Mouse (Mus musculus) MEL (cell line): Measurements from ENCODE around the gene Olfr1368. TPM values are rescaled to one million over a fixed set of nuclear protein-coding genes. Genes with fewer than 3 reads are reported as not detected.

Source experiments
- DNase-seq: peaks from one replicate; pipeline ENCODE4 v3.0.0; 2011; ENCODE audit warnings: low read depth, low spot score
- H3K27ac ChIP-seq: 2 replicates; pipeline ENCODE4 v1.5.1; 2012; ENCODE audit warnings: low read depth, mild to moderate bottlenecking, control low read depth, low read length, moderate library complexity; ENCODE audit not compliant: control insufficient read depth
- H3K27me3 ChIP-seq, 2 experiments: fragments of 150-350 bp in 1 of 2; sonication (generic) in 1 of 2; 2 replicates each; pipeline ENCODE4 v1.6.1; 2012; ENCODE audit warnings: low read length in 2 of 2, mild to moderate bottlenecking in 2 of 2, improper control_type of control experiment in 1 of 2, moderate library complexity in 1 of 2; ENCODE audit not compliant: insufficient read depth in 2 of 2, control insufficient read depth in 1 of 2
- H3K36me3 ChIP-seq, 2 experiments: 2 replicates each; pipeline ENCODE4 v1.6.1; 2012 to 2014; ENCODE audit warnings: low read length in 2 of 2, improper control_type of control experiment in 1 of 2, inconsistent platforms in 1 of 2, mild to moderate bottlenecking in 1 of 2; ENCODE audit not compliant: insufficient read depth in 2 of 2, control insufficient read depth in 1 of 2
- H3K4me1 ChIP-seq, 2 experiments: fragments of 150-350 bp in 1 of 2; sonication (generic) in 1 of 2; 2 replicates each; pipeline ENCODE4 v1.6.1; 2012; ENCODE audit warnings: low read length in 2 of 2, improper control_type of control experiment in 1 of 2, mild to moderate bottlenecking in 1 of 2; ENCODE audit not compliant: insufficient read depth in 2 of 2, control insufficient read depth in 1 of 2
- H3K4me3 ChIP-seq, 2 experiments: fragments of 150-350 bp in 1 of 2; sonication (generic) in 1 of 2; 2 replicates each; pipeline ENCODE4 v1.5.1; 2012; ENCODE audit warnings: low read depth in 2 of 2, low read length in 2 of 2, mild to moderate bottlenecking in 2 of 2, moderate library complexity in 2 of 2, control low read depth in 1 of 2, improper control_type of control experiment in 1 of 2; ENCODE audit not compliant: control insufficient read depth in 1 of 2, insufficient read depth in 1 of 2
- H3K79me2 ChIP-seq: 2 replicates; pipeline ENCODE4 v1.6.1; 2012; ENCODE audit warnings: mild to moderate bottlenecking, low read length, moderate library complexity; ENCODE audit not compliant: control insufficient read depth, poor library complexity, insufficient read depth
- H3K9ac ChIP-seq: 2 replicates; pipeline ENCODE4 v1.6.1; 2012; ENCODE audit warnings: low read depth, mild to moderate bottlenecking, control low read depth, low read length, moderate library complexity; ENCODE audit not compliant: control insufficient read depth, poor library complexity, severe bottlenecking
- H3K9me3 ChIP-seq: fragments of 150-350 bp; sonication (generic); replicated peaks from 2 replicates; pipeline ENCODE4 v1.6.1; 2012; ENCODE audit warnings: mild to moderate bottlenecking, low read length, improper control_type of control experiment, moderate library complexity; ENCODE audit not compliant: insufficient read depth
- CHD1 ChIP-seq: IDR thresholded peaks from 2 replicates; pipeline ENCODE4 v1.6.1; 2012; ENCODE audit warnings: low read depth, mild to moderate bottlenecking, inconsistent platforms, low read length, improper control_type of control experiment
- CHD2 ChIP-seq: IDR thresholded peaks from 2 replicates; pipeline ENCODE4 v1.6.1; 2011; ENCODE audit warnings: low read length, improper control_type of control experiment
- E2F4 ChIP-seq: IDR thresholded peaks from 2 replicates; pipeline ENCODE4 v1.6.1; 2011; ENCODE audit warnings: low read depth, low read length, improper control_type of control experiment, borderline replicate concordance
- ELF1 ChIP-seq: IDR thresholded peaks from 2 replicates; pipeline ENCODE4 v1.6.1; 2014; ENCODE audit warnings: low read depth, mild to moderate bottlenecking, inconsistent platforms, low read length, improper control_type of control experiment, moderate library complexity
- ETS1 ChIP-seq: IDR thresholded peaks from 2 replicates; pipeline ENCODE4 v1.6.1; 2012; ENCODE audit warnings: low read depth, mild to moderate bottlenecking, inconsistent platforms, low read length, improper control_type of control experiment, moderate library complexity
- GABPA ChIP-seq: IDR thresholded peaks from 2 replicates; pipeline ENCODE4 v1.6.1; 2012; ENCODE audit warnings: low read depth, mild to moderate bottlenecking, inconsistent platforms, low read length, improper control_type of control experiment, moderate library complexity
- KAT2A ChIP-seq: conservative IDR thresholded peaks from 2 replicates; pipeline ENCODE4 v1.6.1; 2012; ENCODE audit warnings: low read depth, low read length, improper control_type of control experiment, inconsistent platforms
- MYB ChIP-seq: IDR thresholded peaks from 2 replicates; pipeline ENCODE4 v1.6.1; 2011; ENCODE audit warnings: mild to moderate bottlenecking, low read depth, low read length, improper control_type of control experiment
- RAD21 ChIP-seq: IDR thresholded peaks from 2 replicates; pipeline ENCODE4 v1.6.1; 2011; ENCODE audit warnings: mild to moderate bottlenecking, low read depth, low read length, improper control_type of control experiment
- RCOR1 ChIP-seq: IDR thresholded peaks from 2 replicates; pipeline ENCODE4 v1.6.1; 2012; ENCODE audit warnings: low read depth, mild to moderate bottlenecking, inconsistent platforms, low read length, improper control_type of control experiment
- USF2 ChIP-seq, 2 experiments: IDR thresholded peaks; 2 replicates each; pipeline ENCODE4 v1.6.1; 2011 to 2012; ENCODE audit warnings: improper control_type of control experiment in 2 of 2, low read length in 2 of 2, borderline replicate concordance in 1 of 2, inconsistent platforms in 1 of 2, low read depth in 1 of 2, mild to moderate bottlenecking in 1 of 2; ENCODE audit not compliant: insufficient read depth in 1 of 2
- ZC3H11A ChIP-seq: IDR thresholded peaks from 2 replicates; pipeline ENCODE4 v1.6.1; 2012; ENCODE audit warnings: low read depth, mild to moderate bottlenecking, inconsistent platforms, low read length, improper control_type of control experiment
- polyA plus RNA-seq, 2 experiments: library from polyadenylated mRNA; stranded (reverse) in 1 of 2; unstranded in 1 of 2; fragments of >175 nt in 1 of 2; fragments of >200 nt in 1 of 2; gene quantifications; 2 replicates each; pipeline versions ENCODE4 v1.2.1 to v1.2.4; 2012; ENCODE audit warnings: low replicate concordance in 2 of 2, low read depth in 1 of 2; ENCODE audit not compliant: insufficient read length in 2 of 2, insufficient read depth in 1 of 2, missing spikeins in 1 of 2
- total RNA-seq: library from RNA; depleted of rRNA; stranded (reverse); fragments of 300-350 nt; gene quantifications from 2 replicates; pipeline ENCODE4 v1.2.3, GENCODE M21; 2012

Gene Olfr1368
- total and polyA plus RNA-seq, 3 experiments, result not detected

GRCm38 (mm10) chr13:21168371-21169011, 22.8 kb upstream of the Olfr1368 start (continued):
- TF ChIP-seq ETS1 (no peak), RCOR1 (no peak), E2F4 (no peak), CHD1 (no peak), ELF1 (no peak)

GRCm38 (mm10) chr13:21167910-21168300, 22.2 kb upstream of the Olfr1368 start:
- Histone ChIP-seq H3K27ac (no peak overlapping the region), H3K36me3 (peaks cover 0 to 7% of the 10 kb centered on the region in 2 experiments; a peak in 2 of 4 replicates), H3K79me2 (no peaks in the 10 kb centered on the region), H3K27me3 (no peaks in the 10 kb centered on the region)
- TF ChIP-seq ELF1 (no peak), GABPA (no peak)
- TF ChIP-seq, all 39 proteins: peak for 0
- H3K4me1 ChIP-seq, result peaks cover 0 to 7% of the 10 kb centered on the region in 2 experiments; a peak in 1 of 4 replicates
- peak overlapping the region; percentile 69 to 76 for H3K4me3 ChIP-seq
- no peak for DNase-seq
- H3K9me3 ChIP-seq, result no peaks in the 10 kb centered on the region
- peak overlapping the region; percentile 63 for H3K9ac ChIP-seq

- Histone ChIP-seq H3K9me3 (no peaks in the 10 kb centered on the region), H3K27ac (no peak overlapping the region), H3K27me3 (no peaks in the 10 kb centered on the region), H3K9ac (peak overlapping the region; percentile 61), H3K4me1 (peaks cover 0 to 7% of the 10 kb centered on the region in 2 experiments; a peak in 1 of 4 replicates), H3K4me3 (peak overlapping the region; percentile 53 to 84), H3K79me2 (no peaks in the 10 kb centered on the region), H3K36me3 (peaks cover 0 to 7% of the 10 kb centered on the region in 2 experiments; a peak in 2 of 4 replicates)
- TF ChIP-seq USF2 (IDR thresholded peaks at IDR 0.05; ENCODE audit: borderline replicate concordance in 1 of 2, insufficient read depth in 1 of 2, low read depth in 1 of 2, low read length in 2 of 2) (no peak), KAT2A (no peak), CHD1 (no peak), ETS1 (no peak), RAD21 (no peak), CHD2 (no peak), E2F4 (no peak), MYB (no peak), ZC3H11A (no peak)
- peak; percentile 93 for DNase-seq
Observed at GRCm38 (mm10) chr13:21166936-21167909, 21.6 kb upstream of the Olfr1368 start.
